Mouse (Mus musculus) testis, adult 2 months (tissue): ENCODE measurements around the gene Prkaa2. TPM values are rescaled to one million over a fixed set of nuclear protein-coding genes. Genes with fewer than 3 reads are reported as not detected.

Source experiments
- H3K27ac ChIP-seq: fragments of 200-500 bp; 2 replicates; pipeline ENCODE4 v1.5.1; 2012; ENCODE audit warnings: low read depth, low read length; ENCODE audit not compliant: control insufficient read depth, insufficient read depth
- H3K27me3 ChIP-seq: fragments of 200-500 bp; 2 replicates; pipeline ENCODE4 v1.6.1; 2012; ENCODE audit warnings: mild to moderate bottlenecking, low read length, moderate library complexity; ENCODE audit not compliant: control insufficient read depth, insufficient read depth
- H3K36me3 ChIP-seq: fragments of 200-500 bp; 2 replicates; pipeline ENCODE4 v1.6.1; 2012; ENCODE audit warnings: mild to moderate bottlenecking, low read length; ENCODE audit not compliant: control insufficient read depth, insufficient read depth
- H3K4me1 ChIP-seq: fragments of 200-500 bp; 2 replicates; pipeline ENCODE4 v1.6.1; 2012; ENCODE audit warnings: low read length; ENCODE audit not compliant: control insufficient read depth, insufficient read depth
- H3K4me3 ChIP-seq: fragments of 200-500 bp; 2 replicates; pipeline ENCODE4 v1.5.1; 2012; ENCODE audit warnings: low read depth, mild to moderate bottlenecking, low read length, moderate library complexity, mixed read lengths; ENCODE audit not compliant: control insufficient read depth
- CTCF ChIP-seq: fragments of 200-500 bp; IDR thresholded peaks from 2 replicates; pipeline ENCODE4 v1.5.1; 2012; ENCODE audit warnings: low read depth, mild to moderate bottlenecking, inconsistent platforms, low read length, moderate library complexity; ENCODE audit not compliant: control insufficient read depth, insufficient read depth, insufficient replicate concordance
- POLR2A ChIP-seq: fragments of 200-500 bp; IDR thresholded peaks from 2 replicates; pipeline ENCODE4 v1.6.1; 2012; ENCODE audit warnings: low read depth, mild to moderate bottlenecking, inconsistent platforms, low read length, moderate library complexity; ENCODE audit not compliant: control insufficient read depth
- polyA plus RNA-seq: library from polyadenylated mRNA; depleted of rRNA; stranded (reverse); fragments of >200 nt; gene quantifications from 2 replicates; pipeline ENCODE4 v1.2.3, GENCODE M21; 2012

Gene Prkaa2
- polyA plus RNA-seq, 1 experiment = 0.38 TPM

GRCm38 (mm10) chr4:105156281-105156680 is 46.6 kb upstream of the Prkaa2 start:
- Histone ChIP-seq H3K4me1 (peaks cover 8% of the 10 kb centered on the region), H3K4me3 (no peak overlapping the region), H3K27me3 (no peaks in the 10 kb centered on the region; the same call in 1 of the 2 replicates), H3K36me3 (no peaks in the 10 kb centered on the region), H3K27ac (no peak overlapping the region)
- TF ChIP-seq CTCF (no peak), POLR2A (no peak)

GRCm38 (mm10) chr4:105153227-105153626 is 43.5 kb upstream of the Prkaa2 start:
- peaks cover 3% of the 10 kb centered on the region; the same call in 1 of the 2 replicates for H3K4me1 ChIP-seq
- no peak overlapping the region for H3K27ac ChIP-seq
- no peaks in the 10 kb centered on the region; the same call in 1 of the 2 replicates for H3K27me3 ChIP-seq
- TF ChIP-seq CTCF = no peak
- no peak for TF ChIP-seq POLR2A
- no peak overlapping the region for H3K4me3 ChIP-seq
- H3K36me3 ChIP-seq = no peaks in the 10 kb centered on the region

- TF ChIP-seq CTCF (no peak), POLR2A (no peak)
- no peak overlapping the region for H3K4me3 ChIP-seq
- no peak overlapping the region for H3K27ac ChIP-seq
- H3K36me3 ChIP-seq = no peaks in the 10 kb centered on the region
- no peaks in the 10 kb centered on the region for H3K27me3 ChIP-seq
- H3K4me1 ChIP-seq = no peaks in the 10 kb centered on the region
Measured at GRCm38 (mm10) chr4:105151911-105152690, 42.4 kb upstream of the Prkaa2 start.

DNA sequence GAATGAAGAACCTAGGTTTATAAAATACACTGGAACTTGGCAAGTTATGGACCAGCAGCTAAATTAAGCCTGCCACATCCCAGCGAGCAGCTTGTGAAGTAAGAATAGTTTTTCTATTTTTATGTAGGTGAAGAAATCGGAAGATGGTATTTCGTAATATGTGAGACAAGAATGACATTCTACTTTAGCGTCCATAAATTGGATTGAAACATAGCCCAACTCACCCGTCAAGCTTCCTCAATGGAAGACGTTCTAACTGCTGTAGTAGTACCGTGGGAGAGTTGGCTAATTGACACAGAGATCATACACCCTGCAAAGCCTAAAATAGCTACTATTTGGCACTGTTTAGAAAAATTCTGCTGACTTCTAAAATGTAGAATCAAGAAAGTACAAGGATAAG is 39.8 kb upstream of the Prkaa2 start:
- Histone ChIP-seq H3K4me3 (no peak overlapping the region), H3K36me3 (no peaks in the 10 kb centered on the region), H3K4me1 (no peaks in the 10 kb centered on the region), H3K27ac (no peak overlapping the region), H3K27me3 (no peaks in the 10 kb centered on the region)
- TF ChIP-seq POLR2A = no peak
- no peak for TF ChIP-seq CTCF

- no peak for TF ChIP-seq CTCF
- Histone ChIP-seq H3K4me1 (no peaks in the 10 kb centered on the region), H3K36me3 (no peaks in the 10 kb centered on the region), H3K27ac (no peak overlapping the region), H3K27me3 (no peaks in the 10 kb centered on the region), H3K4me3 (no peak overlapping the region)
Measured at GRCm38 (mm10) chr4:105133350-105134050, 23.8 kb upstream of the Prkaa2 start.

GRCm38 (mm10) chr4:105131756-105132314 is 22.1 kb upstream of the Prkaa2 start:
- Histone ChIP-seq H3K27me3 (no peaks in the 10 kb centered on the region), H3K27ac (no peak overlapping the region), H3K4me1 (no peaks in the 10 kb centered on the region), H3K36me3 (no peaks in the 10 kb centered on the region), H3K4me3 (no peak overlapping the region)
- TF ChIP-seq POLR2A (no peak), CTCF (no peak)

GRCm38 (mm10) chr4:105129212-105129611 is 19.5 kb upstream of the Prkaa2 start:
- no peak overlapping the region for H3K27ac ChIP-seq
- H3K36me3 ChIP-seq = no peaks in the 10 kb centered on the region
- H3K27me3 ChIP-seq = no peaks in the 10 kb centered on the region
- H3K4me3 ChIP-seq = no peak overlapping the region
- TF ChIP-seq POLR2A (no peak), CTCF (no peak)
- no peaks in the 10 kb centered on the region for H3K4me1 ChIP-seq
